Mouse (Mus musculus) lung, adult 2 months (tissue): Measurements from ENCODE around the gene Dusp1.

Experiments
- CTCF ChIP-seq: fragments of 200-500 bp; IDR thresholded peaks from 2 replicates; pipeline ENCODE4 v1.5.1; 2011; ENCODE audit warnings: mild to moderate bottlenecking, low read length, control low read depth; ENCODE audit not compliant: insufficient read depth
- POLR2A ChIP-seq: fragments of 200-500 bp; IDR thresholded peaks from 2 replicates; pipeline ENCODE4 v1.6.1; 2011; ENCODE audit warnings: low read depth, mild to moderate bottlenecking, control low read depth, low read length, borderline replicate concordance; ENCODE audit errors: extremely low read depth

GRCm38 (mm10) chr17:26506031-26506641, 55.8 kb downstream of the Dusp1 start:
- peak; percentile 86 for TF ChIP-seq POLR2A
- no peak for TF ChIP-seq CTCF
